Mouse (Mus musculus) midbrain, embryonic 15.5 days (tissue): ENCODE results near the gene Kcnc1. TPM values are rescaled to one million over a fixed set of nuclear protein-coding genes. Genes with fewer than 3 reads are reported as not detected.

Experiments
- ATAC-seq: fragments of 200-750 bp; cut with Nextera tagmentation; replicated peaks from 2 replicates; pipeline ENCODE4 v1.8.0; 2017; ENCODE audit warnings: moderate TSS enrichment
- H3K27ac ChIP-seq: fragments of 300-500 bp; sonication (generic); 2 replicates; pipeline ENCODE4 v1.5.1; 2015; ENCODE audit warnings: mild to moderate bottlenecking, inconsistent platforms
- H3K27me3 ChIP-seq: fragments of 300-500 bp; sonication (generic); replicated peaks from 2 replicates; pipeline ENCODE4 v1.6.1; 2015; ENCODE audit warnings: inconsistent platforms
- H3K36me3 ChIP-seq: fragments of 300-500 bp; sonication (generic); replicated peaks from 2 replicates; pipeline ENCODE4 v1.6.1; 2015; ENCODE audit warnings: inconsistent platforms
- H3K4me1 ChIP-seq: fragments of 300-500 bp; sonication (generic); 2 replicates; pipeline ENCODE4 v1.6.1; 2015; ENCODE audit warnings: inconsistent platforms
- H3K4me2 ChIP-seq: fragments of 300-500 bp; sonication (generic); 2 replicates; pipeline ENCODE4 v1.6.1; 2015; ENCODE audit warnings: inconsistent platforms, mild to moderate bottlenecking, moderate library complexity
- H3K4me3 ChIP-seq: fragments of 300-500 bp; sonication (generic); 2 replicates; pipeline ENCODE4 v1.5.1; 2015; ENCODE audit warnings: mild to moderate bottlenecking, inconsistent platforms
- H3K9ac ChIP-seq: fragments of 300-500 bp; sonication (generic); 2 replicates; pipeline ENCODE4 v1.6.1; 2015; ENCODE audit warnings: mild to moderate bottlenecking, inconsistent platforms
- H3K9me3 ChIP-seq: fragments of 300-500 bp; sonication (generic); 2 replicates; pipeline ENCODE4 v1.6.1; 2016; ENCODE audit warnings: inconsistent platforms
- WGBS: fragments of 180-500 bp; shearing (Covaris S2); methylation state at CpG from one replicate; pipeline ENCODE4 v1.1.7; 2015; ENCODE audit warnings: mixed read lengths; 5-methylcytosine and 5-hydroxymethylcytosine counted together
- polyA plus RNA-seq: library from polyadenylated mRNA; unstranded; fragments of >200 nt; fragmentation: Nextera tagmentation; extraction: Ambion mirVana; gene quantifications from 2 replicates; pipeline ENCODE4 v1.2.1, GENCODE M21; 2015

The Kcnc1 gene
- polyA plus RNA-seq, 1 experiment from 2014 or later, result 17.0 TPM

DNA sequence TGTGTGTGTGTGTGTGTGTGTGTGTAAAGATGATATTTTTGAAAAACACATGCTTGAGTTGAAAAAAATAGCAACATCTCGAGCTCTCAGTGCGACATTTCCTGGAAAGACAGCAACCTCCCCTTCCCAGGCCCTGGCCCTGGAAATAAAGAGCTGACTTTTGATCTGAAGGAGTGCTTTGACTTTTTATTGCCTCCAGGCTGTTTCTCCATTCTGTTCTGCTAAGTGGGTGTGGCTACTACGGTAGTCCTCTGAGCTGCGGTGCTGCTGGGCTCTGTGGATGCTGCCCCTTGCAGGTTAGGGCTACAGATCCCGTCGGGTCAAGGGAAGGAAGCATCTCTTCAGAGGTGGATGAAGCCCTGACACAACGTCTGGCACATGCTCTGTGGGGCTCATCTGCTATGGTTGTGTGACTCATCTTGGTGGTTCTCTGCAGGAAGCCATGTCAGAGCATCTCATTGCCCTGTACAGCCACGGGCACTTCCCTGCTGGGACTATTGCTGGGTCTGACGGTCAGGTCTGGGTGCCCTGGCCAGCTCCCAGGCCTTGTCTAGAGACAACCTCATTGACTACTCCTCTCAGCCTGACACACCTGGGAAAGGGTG, 42.3 kb downstream of the Kcnc1 start:
- Histone ChIP-seq H3K9ac (no peak overlapping the region), H3K4me1 (peaks cover 2% of the 10 kb centered on the region), H3K27ac (no peak overlapping the region), H3K4me3 (no peak overlapping the region), H3K4me2 (no peak overlapping the region), H3K9me3 (no peaks in the 10 kb centered on the region), H3K27me3 (no peaks in the 10 kb centered on the region), H3K36me3 (peaks cover 4% of the 10 kb centered on the region; the same call in 1 of the 2 replicates)
- WGBS, result 64% methylated on average over 9 of the region's 9 CpGs
- ATAC-seq, result no peak

DNA sequence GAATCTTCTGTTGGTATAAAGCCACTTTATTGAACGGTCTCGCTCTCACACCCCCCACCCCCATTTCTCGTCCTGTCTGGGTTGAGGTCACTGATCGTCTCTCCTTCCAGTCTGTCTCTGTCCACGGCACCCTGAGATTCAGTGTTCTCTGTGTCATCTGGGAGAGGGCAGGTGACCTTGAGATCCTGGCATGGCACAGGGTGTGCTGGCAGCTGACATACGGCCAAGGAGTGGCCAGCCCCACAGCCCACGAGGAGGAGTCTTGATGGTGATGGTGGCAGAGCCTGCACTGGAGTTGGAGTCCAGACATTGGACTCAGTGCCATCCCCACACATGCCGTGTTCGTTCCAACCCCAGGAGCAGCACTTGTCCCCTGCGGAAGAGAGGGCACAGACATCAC, 46.9 kb downstream of the Kcnc1 start:
- no peaks in the 10 kb centered on the region for H3K36me3 ChIP-seq
- peaks cover 10% of the 10 kb centered on the region; the same call in 1 of the 2 replicates for H3K4me1 ChIP-seq
- no peak overlapping the region for H3K4me3 ChIP-seq
- no peak overlapping the region for H3K27ac ChIP-seq
- no peaks in the 10 kb centered on the region for H3K9me3 ChIP-seq
- H3K9ac ChIP-seq, result no peak overlapping the region
- no peak overlapping the region for H3K4me2 ChIP-seq
- H3K27me3 ChIP-seq, result no peaks in the 10 kb centered on the region
- WGBS, result 78% methylated on average over 10 of the region's 10 CpGs
- ATAC-seq, result no peak

DNA sequence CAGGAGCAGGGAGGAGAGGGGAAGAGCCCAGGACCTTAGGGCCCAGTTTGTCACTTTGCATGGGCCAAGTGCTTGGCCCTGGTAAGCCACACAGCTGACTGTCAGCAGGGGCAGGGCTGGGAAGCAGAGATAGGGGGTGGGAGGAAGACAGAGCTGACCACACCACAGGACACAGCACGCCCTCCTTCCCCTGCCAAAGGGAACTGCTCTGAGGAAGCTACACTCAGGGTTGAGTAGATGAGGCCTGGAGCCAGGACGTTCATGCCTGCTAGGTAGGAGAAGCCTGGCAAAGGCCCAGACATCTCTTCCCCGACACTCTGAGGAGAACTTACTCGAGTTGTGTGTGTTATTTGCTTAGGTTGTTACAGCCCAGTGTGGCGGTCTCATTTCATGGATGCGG, 49.6 kb downstream of the Kcnc1 start:
- Histone ChIP-seq H3K27me3 (no peaks in the 10 kb centered on the region), H3K9ac (no peak overlapping the region), H3K4me2 (no peak overlapping the region), H3K9me3 (no peaks in the 10 kb centered on the region), H3K4me3 (no peak overlapping the region), H3K4me1 (peaks cover 26% of the 10 kb centered on the region), H3K36me3 (no peaks in the 10 kb centered on the region), H3K27ac (no peak overlapping the region)
- no peak for ATAC-seq
- WGBS, result 86% methylated on average over 6 of the region's 6 CpGs

DNA sequence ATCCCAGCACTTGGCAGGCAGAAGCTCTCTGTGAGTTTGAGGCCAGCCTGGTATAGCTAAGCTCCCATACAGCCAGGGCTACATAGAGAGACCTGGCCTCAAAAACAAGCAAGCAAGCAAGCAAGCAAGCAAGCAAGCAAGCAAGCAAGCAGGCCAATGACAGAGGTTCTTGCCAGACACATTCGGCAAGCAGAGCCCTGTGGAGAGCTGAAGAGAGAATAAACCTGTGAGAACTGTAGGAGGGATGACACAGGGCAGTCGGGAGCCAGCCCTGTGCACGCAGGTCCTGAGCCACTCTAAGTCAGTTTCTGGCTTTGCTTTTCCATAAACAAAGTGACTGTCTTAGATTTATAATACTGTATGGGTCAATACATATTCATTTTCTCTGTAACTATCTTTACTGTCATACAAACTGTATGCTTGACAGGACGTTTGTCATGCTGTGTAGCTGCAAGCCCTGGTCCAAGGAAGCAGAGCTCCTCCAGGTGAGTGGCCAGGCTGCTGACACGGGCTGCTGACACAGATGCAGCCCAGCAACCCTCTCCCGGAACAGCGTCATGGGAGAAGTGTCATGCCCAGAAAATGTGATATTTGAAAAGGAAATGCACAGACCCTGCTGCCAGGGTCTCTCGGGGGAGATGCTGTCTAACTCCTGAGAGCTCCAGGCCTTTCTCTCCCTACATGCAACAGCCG, 51.3 kb downstream of the Kcnc1 start:
- Histone ChIP-seq H3K4me2 (no peak overlapping the region), H3K4me3 (no peak overlapping the region), H3K9me3 (no peaks in the 10 kb centered on the region), H3K9ac (no peak overlapping the region), H3K27ac (peak overlapping the region; percentile 47), H3K4me1 (peaks cover 26% of the 10 kb centered on the region), H3K36me3 (no peaks in the 10 kb centered on the region), H3K27me3 (no peaks in the 10 kb centered on the region)
- 44% methylated on average over 9 of the region's 9 CpGs for WGBS
- ATAC-seq, result no peak

DNA sequence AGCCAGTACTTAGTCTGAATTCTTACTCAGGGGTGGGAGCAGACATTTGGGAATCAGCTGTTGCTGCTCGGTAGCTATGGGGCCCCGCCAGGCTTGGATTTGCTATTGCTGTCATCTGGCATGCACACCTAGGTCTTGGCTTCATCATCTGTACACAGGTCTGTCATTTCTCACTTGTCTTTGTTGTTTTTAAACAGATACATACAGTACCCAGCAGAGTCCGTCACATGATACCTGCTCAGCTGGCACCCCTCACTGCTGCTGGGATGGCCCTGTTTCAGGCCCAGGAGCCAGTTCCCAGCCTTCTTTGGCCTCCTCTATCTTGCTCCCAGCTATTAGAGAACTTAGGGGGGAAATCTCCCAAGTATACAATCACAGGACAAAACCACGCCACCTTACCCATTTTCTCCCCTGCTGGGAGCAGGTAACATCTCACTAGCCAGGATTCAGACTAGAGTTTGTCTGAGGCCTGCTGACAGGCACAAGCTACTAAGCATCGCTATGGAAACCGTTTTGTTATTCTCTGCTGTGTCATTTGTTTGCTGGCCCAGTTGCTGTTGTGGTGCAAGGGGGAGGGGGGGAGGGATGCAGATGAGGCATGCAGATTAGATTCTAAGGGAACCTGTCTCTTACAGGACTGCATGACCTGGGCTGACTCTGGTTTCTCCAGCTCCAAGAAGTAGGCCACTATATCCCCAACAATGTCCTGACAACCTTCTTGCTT, 52.8 kb downstream of the Kcnc1 start:
- Histone ChIP-seq H3K9me3 (no peaks in the 10 kb centered on the region), H3K27me3 (no peaks in the 10 kb centered on the region), H3K9ac (no peak overlapping the region), H3K4me1 (peaks cover 34% of the 10 kb centered on the region), H3K4me2 (no peak overlapping the region), H3K27ac (peak overlapping the region; percentile 48), H3K4me3 (no peak overlapping the region), H3K36me3 (no peaks in the 10 kb centered on the region)
- peak; percentile 48; the same call in 1 of the 2 replicates for ATAC-seq
- WGBS, result 41% methylated on average over 6 of the region's 6 CpGs

DNA sequence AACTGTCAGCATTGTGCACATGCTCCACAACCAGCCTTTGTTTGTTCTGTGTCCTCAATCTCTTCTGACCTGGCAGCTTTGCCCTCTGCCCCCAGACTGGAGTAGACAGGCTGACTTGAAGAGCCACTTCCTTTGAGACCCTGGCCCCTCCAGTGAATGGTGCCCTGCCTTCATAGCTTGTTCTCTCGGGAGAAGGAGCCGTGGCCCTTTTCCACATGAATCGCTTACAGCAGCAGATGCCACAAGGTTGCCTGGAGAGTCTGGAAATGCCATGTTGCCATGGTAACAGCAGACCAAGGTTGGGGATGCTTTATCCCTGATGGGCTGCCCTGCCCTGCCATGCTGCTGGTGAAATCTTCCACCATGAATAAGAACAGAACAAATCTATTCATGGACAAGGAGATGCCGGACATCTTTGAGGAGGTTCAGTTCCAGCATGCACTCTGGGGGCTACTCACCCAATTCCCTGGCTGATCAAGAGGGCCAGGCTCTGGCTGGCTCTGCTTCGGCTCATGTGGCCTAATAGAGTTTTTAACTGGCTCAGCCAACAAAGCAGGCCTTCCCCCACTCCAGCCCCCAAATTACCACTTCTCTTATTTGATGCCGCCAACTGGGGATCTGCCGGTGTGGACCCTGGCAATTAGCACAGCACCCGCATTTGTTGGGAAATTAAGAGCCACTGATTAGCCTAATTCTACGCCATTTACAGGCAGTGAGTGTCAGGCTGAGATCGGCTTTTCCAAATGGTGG, 57.8 kb downstream of the Kcnc1 start:
- 15% methylated on average over 10 of the region's 10 CpGs for WGBS
- Histone ChIP-seq H3K36me3 (no peaks in the 10 kb centered on the region), H3K9me3 (no peaks in the 10 kb centered on the region), H3K27ac (peak overlapping the region; percentile 79), H3K4me3 (no peak overlapping the region), H3K4me2 (no peak overlapping the region), H3K27me3 (no peaks in the 10 kb centered on the region), H3K4me1 (peaks cover 28% of the 10 kb centered on the region), H3K9ac (no peak overlapping the region)
- peak; percentile 89 for ATAC-seq

DNA sequence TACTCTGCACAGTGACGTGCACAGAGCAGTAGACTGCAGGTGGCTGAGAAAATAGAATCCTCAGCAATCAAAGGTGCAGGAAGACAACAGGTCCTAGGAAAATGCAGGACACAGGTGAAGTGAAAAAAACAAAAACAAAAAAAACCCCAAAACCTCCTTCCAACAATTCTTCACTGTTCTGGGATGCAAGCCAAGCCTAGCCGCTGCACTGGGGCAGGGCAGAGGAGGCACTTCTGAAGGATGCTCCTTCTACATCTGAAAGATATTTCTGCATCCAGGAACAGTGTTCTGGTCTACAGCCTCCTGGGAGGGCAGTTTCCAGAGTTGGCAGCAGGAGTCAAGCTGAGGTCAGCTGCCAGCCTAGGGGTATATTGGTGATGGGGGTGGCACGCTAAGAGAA, 61.6 kb downstream of the Kcnc1 start:
- ATAC-seq, result no peak
- H3K27ac ChIP-seq, result no peak overlapping the region
- WGBS, result 72% methylated on average over 3 of the region's 3 CpGs
- H3K4me2 ChIP-seq, result no peak overlapping the region
- H3K4me1 ChIP-seq, result peaks cover 25% of the 10 kb centered on the region
- no peak overlapping the region for H3K4me3 ChIP-seq
- H3K9ac ChIP-seq, result no peak overlapping the region
- H3K36me3 ChIP-seq, result no peaks in the 10 kb centered on the region
- no peaks in the 10 kb centered on the region for H3K27me3 ChIP-seq
- no peaks in the 10 kb centered on the region for H3K9me3 ChIP-seq

DNA sequence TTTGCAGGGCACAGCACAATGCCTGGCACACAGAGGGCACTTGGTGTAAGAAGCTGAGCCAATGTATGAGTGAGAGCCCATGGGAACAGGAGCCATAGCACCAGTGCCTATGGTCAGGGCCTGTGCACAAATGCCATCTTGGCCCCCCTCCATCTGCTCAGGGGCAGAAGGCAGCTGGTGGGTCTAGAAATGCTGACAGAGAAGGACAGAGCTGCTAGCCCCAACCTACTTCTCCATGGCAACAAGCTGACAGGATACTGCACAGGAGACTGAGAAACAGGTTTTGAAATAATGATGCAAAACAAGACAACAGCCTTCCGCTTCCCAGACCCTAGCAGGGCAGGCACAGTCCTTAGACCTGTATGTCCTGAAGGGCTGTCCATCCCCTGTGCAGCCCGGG, 62.9 kb downstream of the Kcnc1 start:
- Histone ChIP-seq H3K4me2 (no peak overlapping the region), H3K9ac (no peak overlapping the region), H3K27me3 (no peaks in the 10 kb centered on the region), H3K36me3 (no peaks in the 10 kb centered on the region), H3K4me3 (no peak overlapping the region), H3K9me3 (no peaks in the 10 kb centered on the region), H3K27ac (peak overlapping the region; percentile 74), H3K4me1 (peaks cover 16% of the 10 kb centered on the region)
- WGBS, result 64% methylated on average over 2 of the region's 2 CpGs
- ATAC-seq, result peak; percentile 67

DNA sequence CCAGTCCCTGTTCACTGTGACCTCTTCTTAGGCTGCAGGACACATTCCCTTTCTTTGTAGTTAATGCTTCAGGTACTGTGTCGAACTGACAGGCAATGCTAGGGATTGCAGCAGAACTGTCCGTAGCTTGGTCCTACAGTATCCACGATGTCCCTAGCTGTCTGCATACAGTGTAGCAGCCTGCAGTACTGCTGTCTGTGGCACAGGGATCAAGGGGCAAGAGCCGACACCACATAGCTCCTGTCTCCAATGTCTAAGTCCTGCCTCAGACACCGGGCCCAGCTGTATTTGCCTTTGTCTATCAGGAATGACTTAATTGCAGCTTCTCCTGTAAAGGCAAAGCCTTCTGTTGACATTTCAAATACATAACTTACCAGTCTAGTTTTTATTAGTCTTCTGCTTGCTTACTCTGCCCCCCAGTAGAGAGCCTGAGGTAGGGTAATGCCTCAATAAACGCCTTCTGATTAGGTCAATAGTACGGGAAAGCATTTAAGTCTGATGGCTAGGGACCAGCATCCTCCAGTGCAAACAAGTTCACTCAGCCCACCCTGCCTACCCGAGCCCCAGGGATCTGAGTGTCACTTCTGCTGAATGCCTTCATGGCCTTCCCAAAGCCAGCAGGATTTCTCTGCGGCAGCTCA, 63.4 kb downstream of the Kcnc1 start:
- peak; percentile 52; the same call in 1 of the 2 replicates for ATAC-seq
- 70% methylated on average over 9 of the region's 9 CpGs for WGBS
- H3K9ac ChIP-seq, result no peak overlapping the region
- peak overlapping the region; percentile 74 for H3K27ac ChIP-seq
- H3K4me3 ChIP-seq, result no peak overlapping the region
- H3K4me2 ChIP-seq, result no peak overlapping the region
- H3K27me3 ChIP-seq, result no peaks in the 10 kb centered on the region
- no peaks in the 10 kb centered on the region for H3K36me3 ChIP-seq
- peaks cover 11% of the 10 kb centered on the region for H3K4me1 ChIP-seq
- H3K9me3 ChIP-seq, result no peaks in the 10 kb centered on the region

DNA sequence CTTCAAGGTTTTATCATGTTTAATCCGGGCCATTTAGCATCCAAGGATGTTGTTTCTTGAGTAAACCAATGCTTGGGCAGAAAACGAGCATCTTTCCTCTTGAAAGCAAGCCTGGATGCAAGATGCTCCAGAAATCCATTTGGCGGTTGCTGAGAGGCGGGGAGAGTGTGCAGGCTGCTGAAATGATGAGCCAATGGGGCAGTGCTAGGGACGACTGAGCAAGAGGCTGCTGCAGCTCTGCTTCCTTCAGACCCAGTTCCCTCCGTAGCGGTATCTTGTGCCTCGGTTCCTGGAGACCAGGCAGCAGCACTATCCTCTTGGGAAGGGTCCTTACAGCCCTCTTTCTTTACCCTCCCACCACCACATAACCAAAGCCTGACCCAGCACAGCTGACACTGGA, 66.0 kb downstream of the Kcnc1 start:
- Histone ChIP-seq H3K27me3 (no peaks in the 10 kb centered on the region), H3K4me1 (peaks cover 16% of the 10 kb centered on the region), H3K9ac (no peak overlapping the region), H3K9me3 (no peaks in the 10 kb centered on the region), H3K4me2 (no peak overlapping the region), H3K36me3 (no peaks in the 10 kb centered on the region), H3K27ac (no peak overlapping the region), H3K4me3 (no peak overlapping the region)
- no peak for ATAC-seq
- WGBS, result 62% methylated on average over 8 of the region's 8 CpGs

DNA sequence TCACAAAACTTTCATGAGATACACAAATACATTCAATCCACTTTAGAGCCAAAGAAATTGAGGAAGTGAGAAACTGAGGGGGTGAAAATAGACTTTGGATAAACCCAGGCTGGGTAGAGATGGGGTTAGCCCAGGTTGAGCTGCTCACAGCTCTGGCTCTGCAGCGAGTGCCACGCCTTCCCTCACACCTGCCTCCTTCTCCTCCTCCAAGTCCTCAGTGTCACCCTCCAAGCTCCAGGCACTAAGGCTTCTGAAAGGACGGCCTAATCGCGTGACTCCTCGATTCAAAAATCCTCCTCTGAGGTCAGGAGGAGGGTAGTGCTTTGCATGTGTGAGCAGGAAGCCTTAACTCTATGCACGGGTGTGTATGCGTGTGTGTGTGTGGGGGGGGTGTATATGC, 66.8 kb downstream of the Kcnc1 start:
- H3K4me1 ChIP-seq, result peaks cover 16% of the 10 kb centered on the region
- no peak overlapping the region for H3K9ac ChIP-seq
- no peak overlapping the region for H3K4me3 ChIP-seq
- no peak for ATAC-seq
- H3K27ac ChIP-seq, result no peak overlapping the region
- 86% methylated on average over 8 of the region's 8 CpGs for WGBS
- H3K9me3 ChIP-seq, result no peaks in the 10 kb centered on the region
- H3K36me3 ChIP-seq, result no peaks in the 10 kb centered on the region
- H3K27me3 ChIP-seq, result no peaks in the 10 kb centered on the region
- no peak overlapping the region for H3K4me2 ChIP-seq
